Mouse (Mus musculus): ENCODE results near the gene Slc22a22.
"Not testable (repeated sequence)": the region's sequence is repeated elsewhere in the genome, so short reads cannot be mapped to it uniquely, and the experiment has no call there.

Slc22a22 gene

GRCm38 (mm10) chr15:57366446-57366845, 111.0 kb downstream of the Slc22a22 start:
- no peak for DNase-seq

GRCm38 (mm10) chr15:57355278-57355677, 122.1 kb downstream of the Slc22a22 start:
- no peak for DNase-seq

- peak; percentile 33 for DNase-seq
Measured at GRCm38 (mm10) chr15:57340499-57340898, 136.9 kb downstream of the Slc22a22 start.

- no peak for DNase-seq
Measured at GRCm38 (mm10) chr15:57331326-57331725, 146.1 kb downstream of the Slc22a22 start.

- DNase-seq, result no peak
Measured at GRCm38 (mm10) chr15:57318001-57318400, 159.4 kb downstream of the Slc22a22 start.

- peak; percentile 6 for DNase-seq
Measured at GRCm38 (mm10) chr15:57316486-57316885, 160.9 kb downstream of the Slc22a22 start.

GRCm38 (mm10) chr15:57302710-57303109, 174.7 kb downstream of the Slc22a22 start:
- no peak for DNase-seq

GRCm38 (mm10) chr15:57278505-57278904, 198.9 kb downstream of the Slc22a22 start:
- no peak for DNase-seq

GRCm38 (mm10) chr15:57276411-57276810, 201.0 kb downstream of the Slc22a22 start:
- DNase-seq, result no peak

- not testable (repeated sequence) for DNase-seq
Measured at GRCm38 (mm10) chr15:57240061-57240460, 237.4 kb downstream of the Slc22a22 start.

- DNase-seq, result no peak
Measured at GRCm38 (mm10) chr15:57230439-57230838, 247.0 kb downstream of the Slc22a22 start.

GRCm38 (mm10) chr15:57205315-57205714, 272.1 kb downstream of the Slc22a22 start:
- no peak for DNase-seq

GRCm38 (mm10) chr15:57204444-57204930, 272.9 kb downstream of the Slc22a22 start:
- DNase-seq, result no peak

All from layer of hippocampus, adult 9-11 months (tissue).